Mouse (Mus musculus) MEL-GATA-1-ER (cell line): ENCODE data around the gene Gm17067.
"Not testable (repeated sequence)": the region's sequence is repeated elsewhere in the genome, so short reads cannot be mapped to it uniquely, and the experiment has no call there.

ENCODE experiments used
- DNase-seq: peaks from one replicate; pipeline ENCODE4 v3.0.0-alpha.2; 2012; ENCODE audit warnings: low read depth; ENCODE audit errors: extremely low read depth

The Gm17067 gene

GRCm38 (mm10) chr7:42726917-42727316 lies at the start of gene Gm17067:
Gene Gm17067 (minus strand): TSS chr7:42727017.
- not testable (repeated sequence) for DNase-seq

- DNase-seq, result no peak
These were observed 23.0 kb upstream of the Gm17067 start for GRCm38 (mm10) chr7:42749836-42750235.

DNA sequence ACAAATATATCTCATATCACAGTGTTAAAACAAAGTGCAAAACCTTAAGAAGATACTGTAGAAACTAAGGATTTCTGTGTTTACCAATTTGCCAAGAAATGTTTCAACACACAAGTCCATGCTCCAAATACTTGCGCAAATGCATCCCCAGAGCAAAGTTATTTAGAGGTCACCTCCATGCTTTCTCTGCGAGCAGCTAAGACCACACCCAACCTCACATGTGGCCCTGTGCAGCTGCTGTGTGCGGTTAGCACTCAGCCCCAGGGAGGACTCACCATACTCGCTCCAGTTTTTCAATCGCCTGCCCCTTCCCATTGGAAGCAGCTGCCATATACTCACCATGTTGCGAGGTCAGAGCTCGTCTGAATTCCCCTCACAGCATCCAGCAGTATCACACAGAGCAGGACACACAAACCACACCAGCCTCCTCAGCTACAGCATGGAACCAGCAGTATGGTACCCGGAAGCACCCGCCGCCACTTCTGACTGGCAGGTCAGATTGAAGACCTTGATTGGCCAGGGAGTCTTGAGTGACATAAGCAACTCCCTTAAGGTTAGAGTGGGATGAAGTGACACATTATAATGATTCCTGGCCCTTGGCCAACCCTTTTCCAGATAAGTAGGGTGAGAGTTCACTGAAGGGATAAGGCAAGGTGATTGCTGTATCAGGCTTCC lies 11.9 kb upstream of the Gm17067 start:
- no peak for DNase-seq

DNA sequence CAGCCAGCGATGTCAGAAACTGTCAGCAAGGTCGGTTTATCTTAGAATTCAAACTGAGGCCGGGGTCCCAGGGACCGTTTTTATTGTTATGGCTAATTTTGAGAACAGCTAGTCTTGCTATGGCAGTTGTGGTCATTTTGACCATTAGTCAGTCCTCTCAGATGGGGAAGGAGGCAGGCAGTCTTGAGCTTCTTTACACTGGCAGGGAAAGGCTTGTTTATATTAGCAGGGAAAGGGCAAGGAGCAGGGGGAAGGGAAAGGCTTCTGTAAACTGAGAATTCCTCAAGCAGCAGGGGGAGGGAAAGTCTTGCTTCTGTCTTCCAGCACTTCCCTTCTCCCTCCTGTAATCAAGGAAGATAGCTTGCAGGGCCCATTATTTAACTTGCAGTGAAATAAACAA lies 33.6 kb downstream of the Gm17067 start:
- DNase-seq, result not testable (repeated sequence)

DNA sequence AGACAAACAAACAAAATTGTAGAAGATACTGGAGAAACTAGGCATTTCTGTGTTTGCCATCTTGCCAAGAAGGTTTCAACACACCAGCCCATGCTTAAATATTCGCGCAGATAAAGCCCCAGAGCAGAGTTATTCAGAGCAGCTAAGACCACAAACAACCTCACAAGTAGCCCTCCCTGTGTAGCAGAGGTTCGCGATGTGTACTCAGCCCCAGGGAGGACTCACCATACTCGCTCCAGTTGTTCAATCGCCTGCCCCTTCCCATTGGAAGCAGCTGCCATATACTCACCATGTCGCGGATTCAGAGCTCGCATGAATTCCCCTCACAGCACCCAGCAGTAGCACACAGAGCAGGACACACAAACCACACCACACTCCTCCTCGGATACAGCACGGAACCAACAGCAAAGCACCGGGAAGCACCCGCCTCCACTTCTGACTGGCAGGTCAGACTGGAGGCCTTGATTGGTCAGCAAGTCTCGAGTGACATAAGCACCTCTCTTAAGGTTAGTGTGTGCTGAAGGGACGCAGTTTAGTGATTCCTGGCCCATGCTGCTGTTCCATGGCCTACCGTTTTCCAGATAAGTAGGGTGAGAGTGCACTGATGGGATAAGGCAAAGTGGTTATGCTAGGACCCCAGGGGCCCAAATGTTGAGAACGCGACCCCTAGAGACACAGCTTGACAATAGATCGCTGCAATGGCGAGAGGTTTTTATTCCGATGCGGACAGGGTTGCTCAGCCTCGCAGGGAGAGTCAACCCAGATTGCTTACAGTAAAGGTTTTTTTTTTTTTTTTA lies 34.3 kb downstream of the Gm17067 start, which contains the start of gene Zfp975:
TSS of gene Zfp975 (minus strand) at position 381 of the 797 bp plus-strand sequence.
- DNase-seq, result not testable (repeated sequence)

GRCm38 (mm10) chr7:42680081-42680480 lies 46.7 kb downstream of the Gm17067 start:
- not testable (repeated sequence) for DNase-seq

DNA sequence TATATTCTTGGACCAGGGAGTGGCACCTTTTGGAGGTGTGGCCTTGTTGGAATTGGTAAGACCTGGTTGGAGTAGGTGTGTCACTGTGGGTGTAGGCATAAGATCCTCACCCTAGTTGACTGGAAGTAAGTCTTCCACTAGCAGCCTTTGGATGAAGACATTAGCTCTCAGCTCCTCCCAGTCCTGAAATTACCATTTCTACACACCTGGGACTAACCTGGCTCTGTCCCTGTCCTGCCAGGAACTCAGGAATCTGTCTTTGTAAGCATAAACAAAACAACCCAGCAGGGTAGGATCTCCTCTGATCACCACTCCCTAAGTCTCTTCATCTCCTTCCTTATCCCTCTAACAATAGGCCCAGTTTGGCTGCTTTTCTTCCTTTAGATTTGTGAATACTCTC lies 47.2 kb downstream of the Gm17067 start:
- not testable (repeated sequence) for DNase-seq

- DNase-seq, result not testable (repeated sequence)
These were observed 66.7 kb downstream of the Gm17067 start for GRCm38 (mm10) chr7:42660140-42660539.
